Mouse (Mus musculus) right cerebral cortex, postnatal 36 days (tissue): ENCODE results near the gene Adgrg5.

Source experiments
- DNase-seq, 2 experiments: peaks; one replicate each; pipeline ENCODE4 v3.0.0; 2022; ENCODE audit warnings: low spot score in 2 of 2, mixed read lengths in 1 of 2

The Adgrg5 gene

GRCm38 (mm10) chr8:94967071-94967470 is 43.6 kb downstream of the Adgrg5 start:
- DNase-seq, result no peak

- no peak for DNase-seq
Observed at GRCm38 (mm10) chr8:94967554-94967953, 44.1 kb downstream of the Adgrg5 start.

GRCm38 (mm10) chr8:94973270-94973669 is 49.8 kb downstream of the Adgrg5 start:
- no peak for DNase-seq

GRCm38 (mm10) chr8:94973786-94974185 is 50.3 kb downstream of the Adgrg5 start:
- no peak for DNase-seq

GRCm38 (mm10) chr8:94974467-94975165 is 51.1 kb downstream of the Adgrg5 start, which contains the start of gene Adgrg1:
Adgrg1 (plus strand) TSS chr8:94974751.
- no peak for DNase-seq

GRCm38 (mm10) chr8:94976651-94977417 is 53.3 kb downstream of the Adgrg5 start:
- DNase-seq, result no peak

- DNase-seq, result no peak
Observed at GRCm38 (mm10) chr8:94978131-94978530, 54.6 kb downstream of the Adgrg5 start.

GRCm38 (mm10) chr8:94978593-94979319 is 55.3 kb downstream of the Adgrg5 start:
- DNase-seq, result no peak

GRCm38 (mm10) chr8:94980176-94980575 is 56.7 kb downstream of the Adgrg5 start:
- DNase-seq, result no peak

GRCm38 (mm10) chr8:94980976-94981375 is 57.5 kb downstream of the Adgrg5 start:
- no peak for DNase-seq

GRCm38 (mm10) chr8:94981848-94982247 is 58.4 kb downstream of the Adgrg5 start:
- no peak for DNase-seq

- no peak for DNase-seq
Observed at GRCm38 (mm10) chr8:94983146-94983545, 59.7 kb downstream of the Adgrg5 start.

GRCm38 (mm10) chr8:94983881-94984516 is 60.5 kb downstream of the Adgrg5 start:
- peak; percentile 55 to 64 for DNase-seq

- no peak for DNase-seq
Observed at GRCm38 (mm10) chr8:94985023-94985422, 61.5 kb downstream of the Adgrg5 start.

- DNase-seq, result peak in 1 of 2 experiments; percentile 39
Observed at GRCm38 (mm10) chr8:94986676-94987075, 63.2 kb downstream of the Adgrg5 start.

- DNase-seq, result no peak
Observed at GRCm38 (mm10) chr8:94987553-94987952, 64.1 kb downstream of the Adgrg5 start.

GRCm38 (mm10) chr8:94988619-94989018 is 65.1 kb downstream of the Adgrg5 start:
- DNase-seq, result no peak

GRCm38 (mm10) chr8:94989711-94990110 is 66.2 kb downstream of the Adgrg5 start:
- DNase-seq, result no peak

- DNase-seq, result no peak
Observed at GRCm38 (mm10) chr8:94990598-94991453, 67.3 kb downstream of the Adgrg5 start.

- DNase-seq, result no peak
Observed at GRCm38 (mm10) chr8:94991454-94991994, 68.0 kb downstream of the Adgrg5 start.

GRCm38 (mm10) chr8:94992010-94992409 is 68.5 kb downstream of the Adgrg5 start:
- DNase-seq, result no peak
